Mouse (Mus musculus): ENCODE data around the gene Traf3. TPM values are rescaled to one million over a fixed set of nuclear protein-coding genes. Genes with fewer than 3 reads are reported as not detected.

Gene Traf3
- polyA plus RNA-seq, 1 experiment: 9.9 TPM

DNA sequence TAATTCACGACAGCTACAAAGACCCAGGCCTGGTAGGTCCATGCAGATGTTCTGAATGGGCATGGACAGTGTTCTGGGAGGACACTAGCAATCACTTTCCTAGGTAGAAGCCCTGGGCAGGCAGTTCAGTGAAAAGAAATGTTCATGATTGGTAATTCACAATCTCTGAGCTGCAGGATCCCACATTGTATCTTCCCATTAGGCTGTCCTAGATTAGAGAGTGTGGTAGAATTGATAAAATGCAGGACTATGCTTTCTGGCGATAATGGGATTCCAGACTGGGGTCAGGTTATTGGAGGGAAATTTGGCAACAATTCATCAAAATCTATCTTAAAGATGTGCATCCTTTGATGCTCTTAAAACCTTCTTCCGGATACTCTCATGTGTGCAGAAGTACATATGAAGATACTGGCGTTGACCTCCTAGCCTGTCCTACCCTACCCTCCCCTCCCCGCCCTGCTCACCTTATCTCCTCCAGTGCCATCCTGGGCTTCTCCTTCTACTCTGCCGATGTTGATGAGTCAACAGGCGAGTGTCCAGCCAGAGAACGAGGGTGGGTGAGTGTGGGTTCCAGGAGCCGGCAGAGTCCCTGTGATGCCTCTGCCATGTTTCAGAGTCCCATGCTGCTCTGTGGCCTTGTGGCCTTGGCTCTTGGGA, 80.8 kb downstream of the Traf3 start:
- H3K79me2 ChIP-seq (ENCODE audit: control insufficient read depth, insufficient read depth): no peaks in the 10 kb centered on the region
- no peaks in the 10 kb centered on the region for H3K79me3 ChIP-seq (ENCODE audit: low read depth)
- no peak for TF ChIP-seq USF1 (IDR thresholded peaks at IDR 0.05; ENCODE audit: low read depth)
- TF ChIP-seq MYOD1 (IDR thresholded peaks at IDR 0.05; ENCODE audit: control insufficient read depth, insufficient read length, low read depth): no peak
- no peak for TF ChIP-seq MYOG (IDR thresholded peaks at IDR 0.05; ENCODE audit: control insufficient read depth, extremely low read depth, insufficient read length)
- no peak for TF ChIP-seq CEBPB (IDR thresholded peaks at IDR 0.05; ENCODE audit: low read depth)
- no peak for TF ChIP-seq MAX (IDR thresholded peaks at IDR 0.05)
- TF ChIP-seq FOSL1 (IDR thresholded peaks at IDR 0.05; ENCODE audit: insufficient read depth, low read length, poor library complexity, severe bottlenecking): no peak
- no peak for TF ChIP-seq CTCF (IDR thresholded peaks at IDR 0.05; ENCODE audit: control insufficient read depth, insufficient read depth, insufficient read length)
- no peak overlapping the region for H3ac ChIP-seq (ENCODE audit: control insufficient read depth, insufficient read length, low read depth)
- peaks cover 41% of the 10 kb centered on the region for H3K36me3 ChIP-seq (ENCODE audit: control insufficient read depth, insufficient read depth)
- H3K27me3 ChIP-seq (ENCODE audit: control insufficient read depth, insufficient read depth, insufficient read length): no peaks in the 10 kb centered on the region
- H3K4me3 ChIP-seq (ENCODE audit: insufficient read depth, poor library complexity, severe bottlenecking): no peak overlapping the region

- Histone ChIP-seq H3K27me3 (ENCODE audit: control insufficient read depth, insufficient read depth, insufficient read length) (no peaks in the 10 kb centered on the region), H3K79me3 (ENCODE audit: low read depth) (no peaks in the 10 kb centered on the region), H3K79me2 (ENCODE audit: control insufficient read depth, insufficient read depth) (no peaks in the 10 kb centered on the region), H3K4me3 (ENCODE audit: insufficient read depth, poor library complexity, severe bottlenecking) (no peak overlapping the region), H3ac (ENCODE audit: control insufficient read depth, insufficient read length, low read depth) (no peak overlapping the region), H3K36me3 (ENCODE audit: control insufficient read depth, insufficient read depth) (peaks cover 47% of the 10 kb centered on the region)
- TF ChIP-seq CTCF (IDR thresholded peaks at IDR 0.05; ENCODE audit: control insufficient read depth, insufficient read depth, insufficient read length) (no peak), USF1 (IDR thresholded peaks at IDR 0.05; ENCODE audit: low read depth) (no peak), MYOG (IDR thresholded peaks at IDR 0.05; ENCODE audit: control insufficient read depth, extremely low read depth, insufficient read length) (no peak), MYOD1 (IDR thresholded peaks at IDR 0.05; ENCODE audit: control insufficient read depth, insufficient read length, low read depth) (no peak), FOSL1 (IDR thresholded peaks at IDR 0.05; ENCODE audit: insufficient read depth, low read length, poor library complexity, severe bottlenecking) (no peak), CEBPB (IDR thresholded peaks at IDR 0.05; ENCODE audit: low read depth) (no peak), MAX (IDR thresholded peaks at IDR 0.05) (no peak)
Measured at GRCm38 (mm10) chr12:111249095-111249494, 82.9 kb downstream of the Traf3 start.

DNA sequence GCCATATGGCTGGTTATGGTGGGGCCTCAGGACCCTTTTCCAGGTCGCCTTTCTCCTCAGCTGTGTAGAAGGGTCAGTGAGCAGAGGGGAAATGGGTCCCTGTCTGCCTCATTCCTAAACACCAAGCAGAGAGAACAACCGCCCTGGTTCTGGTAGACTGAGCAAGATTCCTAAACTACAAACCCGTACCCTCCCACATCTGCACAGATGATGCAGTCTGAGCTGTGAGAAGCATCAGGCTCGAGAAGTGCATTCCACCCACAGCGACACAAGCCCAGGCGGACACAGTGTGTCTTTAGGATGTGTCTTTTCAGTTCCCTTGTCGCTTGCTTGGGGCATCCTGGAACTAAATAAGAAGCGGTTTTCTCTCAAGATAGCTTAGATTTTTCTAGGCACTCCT, 83.9 kb downstream of the Traf3 start:
- H3K27me3 ChIP-seq (ENCODE audit: control insufficient read depth, insufficient read depth, insufficient read length): no peaks in the 10 kb centered on the region
- H3K36me3 ChIP-seq (ENCODE audit: control insufficient read depth, insufficient read depth): peaks cover 50% of the 10 kb centered on the region
- no peak overlapping the region for H3K4me3 ChIP-seq (ENCODE audit: insufficient read depth, poor library complexity, severe bottlenecking)
- H3K79me3 ChIP-seq (ENCODE audit: low read depth): no peaks in the 10 kb centered on the region
- H3ac ChIP-seq (ENCODE audit: control insufficient read depth, insufficient read length, low read depth): no peak overlapping the region
- TF ChIP-seq MAX (IDR thresholded peaks at IDR 0.05) (no peak), CTCF (IDR thresholded peaks at IDR 0.05; ENCODE audit: control insufficient read depth, insufficient read depth, insufficient read length) (no peak), CEBPB (IDR thresholded peaks at IDR 0.05; ENCODE audit: low read depth) (no peak), USF1 (IDR thresholded peaks at IDR 0.05; ENCODE audit: low read depth) (no peak), MYOG (IDR thresholded peaks at IDR 0.05; ENCODE audit: control insufficient read depth, extremely low read depth, insufficient read length) (no peak), FOSL1 (IDR thresholded peaks at IDR 0.05; ENCODE audit: insufficient read depth, low read length, poor library complexity, severe bottlenecking) (no peak), MYOD1 (IDR thresholded peaks at IDR 0.05; ENCODE audit: control insufficient read depth, insufficient read length, low read depth) (no peak)
- H3K79me2 ChIP-seq (ENCODE audit: control insufficient read depth, insufficient read depth): no peaks in the 10 kb centered on the region

DNA sequence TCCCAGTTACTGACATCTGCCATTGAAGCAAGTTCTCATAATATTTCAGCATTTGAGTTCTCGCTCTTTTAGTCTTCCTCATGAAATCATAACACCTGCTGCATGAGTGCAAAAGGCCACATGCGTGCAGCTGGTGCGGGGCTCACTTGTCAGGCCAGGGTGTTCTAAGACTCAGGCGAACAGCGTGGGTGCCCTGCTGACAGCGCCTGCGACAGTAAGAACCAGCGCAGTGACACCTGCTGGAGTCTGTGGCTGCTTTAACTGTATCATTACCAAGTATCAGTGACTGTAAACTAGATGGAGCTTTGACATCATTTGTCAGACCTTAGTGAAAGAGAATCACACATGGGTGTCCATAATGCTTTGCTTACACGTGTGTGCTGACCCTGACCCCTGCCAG, 85.1 kb downstream of the Traf3 start:
- H3K27me3 ChIP-seq (ENCODE audit: control insufficient read depth, insufficient read depth, insufficient read length): no peaks in the 10 kb centered on the region
- TF ChIP-seq FOSL1 (IDR thresholded peaks at IDR 0.05; ENCODE audit: insufficient read depth, low read length, poor library complexity, severe bottlenecking) (no peak), USF1 (IDR thresholded peaks at IDR 0.05; ENCODE audit: low read depth) (no peak), CEBPB (IDR thresholded peaks at IDR 0.05; ENCODE audit: low read depth) (no peak), MYOG (IDR thresholded peaks at IDR 0.05; ENCODE audit: control insufficient read depth, extremely low read depth, insufficient read length) (no peak), MAX (IDR thresholded peaks at IDR 0.05) (no peak), CTCF (IDR thresholded peaks at IDR 0.05; ENCODE audit: control insufficient read depth, insufficient read depth, insufficient read length) (no peak), MYOD1 (IDR thresholded peaks at IDR 0.05; ENCODE audit: control insufficient read depth, insufficient read length, low read depth) (no peak)
- peaks cover 43% of the 10 kb centered on the region for H3K36me3 ChIP-seq (ENCODE audit: control insufficient read depth, insufficient read depth)
- no peak overlapping the region for H3K4me3 ChIP-seq (ENCODE audit: insufficient read depth, poor library complexity, severe bottlenecking)
- no peaks in the 10 kb centered on the region for H3K79me2 ChIP-seq (ENCODE audit: control insufficient read depth, insufficient read depth)
- H3ac ChIP-seq (ENCODE audit: control insufficient read depth, insufficient read length, low read depth): no peak overlapping the region
- no peaks in the 10 kb centered on the region for H3K79me3 ChIP-seq (ENCODE audit: low read depth)

- no peaks in the 10 kb centered on the region for H3K79me2 ChIP-seq (ENCODE audit: control insufficient read depth, insufficient read depth)
- TF ChIP-seq MYOD1 (IDR thresholded peaks at IDR 0.05; ENCODE audit: control insufficient read depth, insufficient read length, low read depth) (no peak), CEBPB (IDR thresholded peaks at IDR 0.05; ENCODE audit: low read depth) (no peak)
- H3K27me3 ChIP-seq (ENCODE audit: control insufficient read depth, insufficient read depth, insufficient read length): no peaks in the 10 kb centered on the region
- H3ac ChIP-seq (ENCODE audit: control insufficient read depth, insufficient read length, low read depth): no peak overlapping the region
- H3K4me3 ChIP-seq (ENCODE audit: insufficient read depth, poor library complexity, severe bottlenecking): no peak overlapping the region
- no peaks in the 10 kb centered on the region for H3K79me3 ChIP-seq (ENCODE audit: low read depth)
- peaks cover 31% of the 10 kb centered on the region for H3K36me3 ChIP-seq (ENCODE audit: control insufficient read depth, insufficient read depth)
Measured at GRCm38 (mm10) chr12:111263650-111264049, 97.5 kb downstream of the Traf3 start.

- Histone ChIP-seq H3K79me2 (ENCODE audit: control insufficient read depth, insufficient read depth) (no peaks in the 10 kb centered on the region), H3K36me3 (ENCODE audit: control insufficient read depth, insufficient read depth) (peaks cover 26% of the 10 kb centered on the region), H3K79me3 (ENCODE audit: low read depth) (no peaks in the 10 kb centered on the region), H3K4me3 (ENCODE audit: insufficient read depth, poor library complexity, severe bottlenecking) (no peak overlapping the region), H3ac (ENCODE audit: control insufficient read depth, insufficient read length, low read depth) (no peak overlapping the region), H3K27me3 (ENCODE audit: control insufficient read depth, insufficient read depth, insufficient read length) (no peaks in the 10 kb centered on the region)
- TF ChIP-seq MYOD1 (IDR thresholded peaks at IDR 0.05; ENCODE audit: control insufficient read depth, insufficient read length, low read depth): no peak
- TF ChIP-seq USF1 (IDR thresholded peaks at IDR 0.05; ENCODE audit: low read depth): no peak
- no peak for TF ChIP-seq CEBPB (IDR thresholded peaks at IDR 0.05; ENCODE audit: low read depth)
- no peak for TF ChIP-seq FOSL1 (IDR thresholded peaks at IDR 0.05; ENCODE audit: insufficient read depth, low read length, poor library complexity, severe bottlenecking)
- TF ChIP-seq CTCF (IDR thresholded peaks at IDR 0.05; ENCODE audit: control insufficient read depth, insufficient read depth, insufficient read length): no peak
- TF ChIP-seq MAX (IDR thresholded peaks at IDR 0.05): no peak
- TF ChIP-seq MYOG (IDR thresholded peaks at IDR 0.05; ENCODE audit: control insufficient read depth, extremely low read depth, insufficient read length): no peak
Measured at GRCm38 (mm10) chr12:111265212-111265611, 99.0 kb downstream of the Traf3 start.
